ENCODE assay signal across 20 mouse cellular contexts in genomic region chr10:34149772-34150171, GRCm38 (mm10). TPM values are rescaled to one million over a fixed set of nuclear protein-coding genes. Genes with fewer than 3 reads are reported as not detected.
A peak's percentile ranks its signal among the peaks of the same experiment; 100 is the strongest.
DNase-seq lines count a peak whose midpoint lies in the region; ATAC-seq and TF ChIP-seq lines count a peak whose summit lies in the region.
"Had no signal": no experiment of that assay in that cellular context is flagged by ENCODE, and none has a peak within 500 bp of the region (broad histone marks: within the 10 kb centered on the region; RNA-seq: fewer than 3 reads in every experiment).

No protein-coding gene starts in this region.

- H3K4me1 ChIP-seq in heart, adult 2 months (ENCODE audit: control insufficient read depth, insufficient read depth, low read length) = no peaks in the 10 kb centered on the region
- no peaks in the 10 kb centered on the region for H3K4me1 ChIP-seq in limb, embryonic 11.5 days (ENCODE audit: control insufficient read depth, insufficient read depth, low read length)
- peaks cover 12% of the 10 kb centered on the region; the same call in 1 of the 2 replicates for H3K4me1 ChIP-seq in limb, embryonic 10.5 days
- no peaks in the 10 kb centered on the region for H3K4me1 ChIP-seq in thymus, adult 2 months (replicated peaks; ENCODE audit: control insufficient read depth, insufficient read depth, low read length)
- H3K4me1 ChIP-seq: heart, embryonic 10.5 days; hindbrain, embryonic 13.5 days had no signal

- H3K27ac ChIP-seq in heart, adult 2 months = no peak overlapping the region
- no peak overlapping the region for H3K27ac ChIP-seq in limb, embryonic 11.5 days (replicated peaks; ENCODE audit: low read depth, low read length)
- H3K27ac ChIP-seq in limb, embryonic 10.5 days = no peak overlapping the region
- H3K27ac ChIP-seq in thymus, adult 2 months (ENCODE audit: control insufficient read depth, insufficient read depth, low read length) = no peak overlapping the region
- H3K27ac ChIP-seq: gastrocnemius, adult 2 months; heart, embryonic 10.5 days; hindbrain, embryonic 13.5 days; hindbrain, postnatal 0 days had no signal

- TF ChIP-seq POLR2A in heart, adult 2 months (IDR thresholded peaks at IDR 0.05; ENCODE audit: insufficient read depth, low read depth, low read length) = no peak
- TF ChIP-seq POLR2A in thymus, adult 2 months (IDR thresholded peaks at IDR 0.05; ENCODE audit: control insufficient read depth, extremely low read depth, insufficient read depth, low read length, poor library complexity) = no peak

- no peak overlapping the region for H3K4me3 ChIP-seq in heart, adult 2 months
- H3K4me3 ChIP-seq in limb, embryonic 11.5 days (ENCODE audit: low read depth, low read length) = no peak overlapping the region
- H3K4me3 ChIP-seq in limb, embryonic 10.5 days = no peak overlapping the region
- H3K4me3 ChIP-seq in thymus, adult 2 months (ENCODE audit: control insufficient read depth, insufficient read depth, low read length) = no peak overlapping the region
- H3K4me3 ChIP-seq: gastrocnemius, adult 2 months; heart, embryonic 10.5 days; hindbrain, embryonic 13.5 days had no signal

- H3K79me2 ChIP-seq in heart, adult 2 months (replicated peaks; ENCODE audit: control insufficient read depth, insufficient read depth, low read length) = no peaks in the 10 kb centered on the region

- ATAC-seq in limb, embryonic 11.5 days (ENCODE audit: insufficient number of reproducible peaks, low FRiP score, low TSS enrichment, low read depth) = peak; percentile 57; the same call in 1 of the 2 replicates
- ATAC-seq: forebrain, embryonic 16.5 days; hindbrain, postnatal 0 days had no signal

- H3K27me3 ChIP-seq in heart, adult 2 months (ENCODE audit: control insufficient read depth, insufficient read depth, low read length) = no peaks in the 10 kb centered on the region
- H3K27me3 ChIP-seq in limb, embryonic 11.5 days (ENCODE audit: control insufficient read depth, insufficient read depth, low read length) = no peaks in the 10 kb centered on the region
- H3K27me3 ChIP-seq in limb, embryonic 10.5 days (ENCODE audit: low read depth, poor library complexity, severe bottlenecking) = no peaks in the 10 kb centered on the region
- no peaks in the 10 kb centered on the region for H3K27me3 ChIP-seq in thymus, adult 2 months (ENCODE audit: control insufficient read depth, insufficient read depth, low read length)
- H3K27me3 ChIP-seq: CH12.LX; hindbrain, embryonic 13.5 days had no signal

- 67% methylated on average over 3 of the region's 3 CpGs for WGBS in heart, adult 2 months
- 55% methylated on average over 3 of the region's 3 CpGs for WGBS in limb, embryonic 11.5 days
- 65% methylated on average over 3 of the region's 3 CpGs for WGBS in limb, embryonic 10.5 days
- 90% methylated on average over 3 of the region's 3 CpGs for WGBS in thymus, adult 2 months

- no peak overlapping the region for H3K9ac ChIP-seq in heart, adult 2 months (ENCODE audit: low read depth, low read length)
- no peak overlapping the region for H3K9ac ChIP-seq in limb, embryonic 11.5 days (ENCODE audit: low read length)
- H3K9ac ChIP-seq: hindbrain, embryonic 13.5 days had no signal

- H3K4me2 ChIP-seq in limb, embryonic 11.5 days (ENCODE audit: low read depth, severe bottlenecking) = no peak overlapping the region
- H3K4me2 ChIP-seq: hindbrain, embryonic 13.5 days had no signal

- TF ChIP-seq CTCF in heart, adult 2 months (IDR thresholded peaks at IDR 0.05) = no peak
- no peak for TF ChIP-seq CTCF in thymus, adult 2 months (IDR thresholded peaks at IDR 0.05; ENCODE audit: borderline replicate concordance, control insufficient read depth, extremely low read depth, insufficient read depth, low read length, poor library complexity)

- H3K36me3 ChIP-seq in heart, adult 2 months (ENCODE audit: control insufficient read depth, insufficient read depth, low read length) = no peaks in the 10 kb centered on the region
- H3K36me3 ChIP-seq in limb, embryonic 11.5 days (ENCODE audit: control insufficient read depth, insufficient read depth, low read length) = no peaks in the 10 kb centered on the region
- H3K36me3 ChIP-seq in limb, embryonic 10.5 days = peaks cover 25% of the 10 kb centered on the region
- H3K36me3 ChIP-seq in thymus, adult 2 months (ENCODE audit: control insufficient read depth, insufficient read depth, low read length) = no peaks in the 10 kb centered on the region

- DNase-seq in heart, adult 11 months = peak; percentile 12
- no peak for DNase-seq in heart, adult 2 months
- DNase-seq in limb, embryonic 11.5 days (ENCODE audit: low spot score) = no peak
- no peak for DNase-seq in limb, embryonic 10.5 days (ENCODE audit: low spot score)
- peak; percentile 53 for DNase-seq in forelimb bud, embryonic 11.5 days (ENCODE audit: low read depth, low spot score)
- DNase-seq in thymus, adult 2 months = no peak
- DNase-seq: adrenal gland, adult 8-10 months; adrenal gland, postnatal 36 days; cerebellum, adult 2 months; cerebellum, postnatal 10 days; gastrocnemius, adult 2 months; gastrocnemius, postnatal 25 days; heart, postnatal 10 days; heart, postnatal 4 days had no signal

- no peak for TF ChIP-seq EP300 in heart, adult 2 months (IDR thresholded peaks at IDR 0.05; ENCODE audit: insufficient read depth, low read depth, low read length)

- intact Hi-C loops in heart, adult 2 months (cut with DNase I) = loop anchor here (2.0 kb wide), 1 partner anchor 177 kb away; no protein-coding TSS in a partner anchor

- H3K9me3 ChIP-seq in limb, embryonic 11.5 days (ENCODE audit: control insufficient read depth, low read length) = no peaks in the 10 kb centered on the region
- no peaks in the 10 kb centered on the region for H3K9me3 ChIP-seq in limb, embryonic 10.5 days (replicated peaks)
- H3K9me3 ChIP-seq: heart, embryonic 10.5 days; hindbrain, embryonic 13.5 days had no signal

RNA-seq across cellular contexts. Expression of gene Calhm6, which starts 22.0 kb away (rescaled TPM):
- under 1 TPM; 0.23 to 0.48 TPM for total RNA-seq in heart, adult 2 months (2021)
- polyA plus RNA-seq in heart, adult 2 months (2012; rRNA removed) = 0.25 TPM in 1 of 2 replicates, not detected in the other
- polyA plus RNA-seq in limb, embryonic 11.5 days (2014; fragmentation: Nextera tagmentation; extraction: Ambion mirVana) = 0.68 and 0.98 TPM in 2 replicates
- 0.69 and 0.95 TPM in 2 replicates for polyA plus RNA-seq in limb, embryonic 10.5 days (2016; fragmentation: Nextera tagmentation; extraction: Ambion mirVana)
- polyA plus RNA-seq in thymus, adult 2 months (2012; rRNA removed) = 13.5 and 16.5 TPM in 2 replicates
- total RNA-seq: gastrocnemius, adult 2 months had no signal

RNA-seq across cellular contexts. Expression of gene Calhm5, which starts 53.5 kb away (rescaled TPM):
- total RNA-seq in heart, adult 2 months (2021) = under 1 TPM; 0.75 to 0.97 TPM
- 0.51 and 1.3 TPM in 2 replicates for polyA plus RNA-seq in heart, adult 2 months (2012; rRNA removed)
- polyA plus RNA-seq in limb, embryonic 11.5 days (2014; fragmentation: Nextera tagmentation; extraction: Ambion mirVana) = 0.07 and 0.08 TPM in 2 replicates
- 0.04 and 0.05 TPM in 2 replicates for polyA plus RNA-seq in limb, embryonic 10.5 days (2016; fragmentation: Nextera tagmentation; extraction: Ambion mirVana)
- polyA plus RNA-seq in thymus, adult 2 months (2012; rRNA removed) = 0.06 and 0.09 TPM in 2 replicates
- total RNA-seq: granulocyte monocyte progenitor cell, adult 5-6 weeks had no signal

RNA-seq across cellular contexts. Expression of gene Dse, which starts 57.7 kb away (rescaled TPM):
- total RNA-seq in heart, adult 2 months (2021) = 1 to 10 TPM; 4.3 to 5.0 TPM
- polyA plus RNA-seq in heart, adult 2 months (2012; rRNA removed) = 3.2 and 5.2 TPM in 2 replicates
- polyA plus RNA-seq in limb, embryonic 11.5 days (2014; fragmentation: Nextera tagmentation; extraction: Ambion mirVana) = 36.0 and 37.4 TPM in 2 replicates
- 26.7 and 35.2 TPM in 2 replicates for polyA plus RNA-seq in limb, embryonic 10.5 days (2016; fragmentation: Nextera tagmentation; extraction: Ambion mirVana)
- 6.3 and 7.5 TPM in 2 replicates for polyA plus RNA-seq in thymus, adult 2 months (2012; rRNA removed)

Comparison
In these comparisons a context has a peak if more than half of its experiments do, and no peak if none do; other contexts are left out.
1. DNase-seq: peak in heart, adult 11 months (single experiment) and forelimb bud, embryonic 11.5 days (single experiment); none in heart, adult 2 months (0 of 2), limb, embryonic 11.5 days (single experiment), limb, embryonic 10.5 days (single experiment) and thymus, adult 2 months (single experiment).